Mouse (Mus musculus) right cerebral cortex, postnatal 10 days (tissue): Measurements from ENCODE around the gene Scamp2.

Source experiments
- DNase-seq, 2 experiments: peaks; one replicate each; pipeline ENCODE4 v3.0.0; 2021; ENCODE audit warnings: low spot score in 2 of 2

Gene Scamp2

GRCm38 (mm10) chr9:57550126-57550862, 10.4 kb upstream of the Scamp2 start:
- no peak for DNase-seq

DNA sequence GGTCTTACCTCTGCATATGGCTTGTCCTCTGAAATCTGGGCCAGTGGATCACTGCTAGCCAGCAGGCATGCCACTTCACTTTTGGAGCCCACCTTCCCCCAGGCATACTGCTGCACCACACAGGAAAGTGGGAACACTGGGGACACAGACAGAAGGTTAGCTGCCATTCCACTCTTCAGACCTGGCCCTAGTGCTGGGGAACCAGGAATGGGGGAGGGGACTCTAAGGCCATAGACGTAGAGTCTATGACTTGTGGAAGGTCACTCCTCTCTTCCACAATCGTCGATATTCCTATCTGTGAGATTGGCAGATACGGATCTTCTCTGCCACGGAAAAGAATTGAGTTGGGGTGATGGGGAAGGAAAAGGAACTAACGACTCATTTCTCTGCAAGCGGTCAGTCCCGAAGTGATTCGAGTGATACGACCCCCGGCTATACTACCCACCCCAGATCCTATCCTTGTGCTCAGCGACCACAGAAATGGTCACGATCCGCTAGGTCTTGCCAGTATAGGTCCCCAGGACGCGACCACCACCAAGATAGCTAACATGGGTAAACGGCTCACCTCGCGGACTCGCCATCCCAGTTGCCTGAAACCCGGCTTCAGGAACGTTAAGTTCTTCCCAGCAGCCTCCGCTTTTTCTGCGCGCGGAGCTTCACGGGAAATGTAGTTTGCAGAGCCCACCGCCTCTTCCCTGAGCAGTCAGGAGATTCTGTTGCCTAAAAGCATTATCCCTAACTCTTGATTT, 8.4 kb upstream of the Scamp2 start, which contains the start of gene Mpi:
Gene Mpi, minus strand, starts transcription at position 625 of the 749 bp plus-strand sequence.
- DNase-seq: peak; percentile 82 to 88

GRCm38 (mm10) chr9:57553119-57553518, 7.6 kb upstream of the Scamp2 start:
- DNase-seq: no peak

DNA sequence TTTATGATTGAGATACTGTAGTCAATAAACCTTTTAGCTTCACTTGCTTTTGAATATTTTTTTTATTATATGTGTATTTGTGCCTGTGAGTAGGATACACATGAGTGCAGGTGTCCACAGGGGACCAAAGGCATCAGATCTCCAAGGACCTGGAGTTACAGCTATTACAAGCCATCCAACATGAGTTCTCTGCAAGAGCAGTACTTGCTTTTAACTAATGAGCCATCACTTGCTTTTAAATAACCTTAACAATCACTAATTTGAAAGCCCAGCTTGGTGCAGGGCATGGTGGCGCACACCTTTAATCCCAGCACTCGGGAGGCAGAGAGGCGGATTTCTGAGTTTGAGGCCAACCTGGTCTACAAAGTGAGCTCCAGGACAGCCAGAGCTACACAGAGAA, 6.0 kb upstream of the Scamp2 start:
- DNase-seq: no peak

DNA sequence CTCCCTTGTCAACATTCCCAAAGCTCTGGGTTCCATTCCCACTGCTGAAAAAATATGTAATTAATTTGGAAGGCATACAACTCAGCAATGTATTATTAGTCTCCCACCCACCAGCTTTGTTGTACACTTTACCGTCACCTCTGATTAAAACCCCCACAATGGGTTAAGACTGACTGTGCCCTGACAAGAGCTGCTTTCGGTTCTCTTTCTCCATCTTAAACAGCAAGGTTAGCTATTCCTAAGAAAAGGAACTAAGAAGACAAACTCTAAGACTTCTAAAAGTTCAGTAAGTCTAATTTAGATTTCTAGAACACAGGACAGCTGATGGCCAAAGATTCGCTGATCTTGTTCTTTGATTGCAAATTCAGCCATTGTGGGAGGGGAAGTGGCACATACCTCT, 3.5 kb upstream of the Scamp2 start:
- no peak for DNase-seq

DNA sequence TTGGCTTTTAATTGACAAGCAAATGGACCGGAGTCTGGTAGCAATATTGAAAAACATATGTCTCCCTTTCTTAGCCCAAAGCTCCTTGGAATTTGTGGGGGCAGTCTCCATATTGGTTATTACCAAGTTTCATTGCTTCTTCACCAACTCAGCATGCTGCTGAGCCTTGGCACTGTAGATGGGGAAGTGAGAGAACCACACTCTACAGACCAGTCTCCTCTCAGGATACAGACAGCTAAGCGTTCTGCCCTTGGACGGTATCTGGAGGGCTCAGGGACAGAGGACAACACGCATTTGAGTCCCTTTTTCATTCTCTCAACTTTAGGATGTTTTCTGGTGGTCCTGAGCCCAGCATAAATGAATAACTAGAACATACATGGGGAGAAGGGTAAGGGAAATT, 2.1 kb upstream of the Scamp2 start:
- DNase-seq: no peak

GRCm38 (mm10) chr9:57559568-57559967, 1.2 kb upstream of the Scamp2 start:
- no peak for DNase-seq

DNA sequence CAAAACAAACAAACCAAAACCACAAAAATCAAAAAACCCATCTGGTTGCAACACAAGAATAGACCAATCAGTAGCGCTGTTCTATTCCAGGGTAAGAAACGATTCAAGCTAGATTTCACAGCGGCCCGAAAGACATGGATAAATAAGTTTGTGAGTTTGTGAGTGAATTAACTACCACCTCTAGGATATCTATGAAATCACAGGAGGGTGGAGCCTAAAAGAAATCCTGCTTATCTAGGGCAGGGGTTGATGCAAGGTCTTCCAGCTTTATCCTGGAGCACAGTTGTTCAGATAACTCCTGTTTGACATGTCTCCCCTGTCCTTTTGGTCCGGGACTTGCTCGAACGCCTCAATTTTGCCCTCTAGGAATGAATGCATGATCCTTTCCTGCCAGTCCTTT, 480 bp upstream of the Scamp2 start:
- no peak for DNase-seq

DNA sequence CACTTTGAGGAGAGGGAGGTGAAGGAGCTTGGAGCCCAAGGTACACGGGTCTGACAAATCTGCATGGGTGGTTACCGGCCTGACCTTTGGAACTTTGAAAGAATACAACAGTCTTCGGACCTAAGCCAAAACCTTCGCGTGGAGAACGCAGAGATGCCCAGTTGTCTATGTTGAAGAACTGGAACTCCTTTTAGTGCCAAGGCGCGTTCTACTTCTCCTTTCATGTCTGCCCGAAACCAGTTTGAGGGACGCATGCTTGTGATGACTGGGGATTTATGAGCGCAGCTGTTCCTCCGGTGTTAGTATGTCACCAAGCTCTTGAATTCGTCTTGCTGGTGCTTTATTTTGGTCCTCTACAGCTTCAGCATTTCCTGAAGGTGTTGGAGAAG, 962 bp downstream of the Scamp2 start:
- DNase-seq: no peak

- no peak for DNase-seq
These were observed 2.2 kb downstream of the Scamp2 start for GRCm38 (mm10) chr9:57562896-57563372.

DNA sequence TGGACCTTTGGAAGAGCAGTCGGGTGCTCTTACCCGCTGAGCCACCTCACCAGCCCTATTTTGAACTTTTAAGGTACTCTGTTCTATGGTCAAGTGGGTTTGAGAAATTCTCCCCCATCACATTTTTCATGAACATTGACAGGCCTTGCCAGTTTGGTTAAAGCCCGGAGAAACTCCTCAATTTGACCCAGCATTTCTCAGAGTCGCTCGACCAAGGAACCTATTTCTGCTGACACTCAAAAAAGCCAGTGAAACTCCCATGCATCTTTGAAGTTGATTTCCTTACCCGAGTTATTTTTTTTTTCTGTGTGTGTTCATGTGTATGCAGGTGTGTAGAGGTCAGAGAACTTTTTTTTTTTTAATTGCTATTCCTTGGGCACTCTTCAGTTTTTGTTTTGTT, 3.9 kb downstream of the Scamp2 start:
- DNase-seq: no peak

GRCm38 (mm10) chr9:57565741-57566221, 5.0 kb downstream of the Scamp2 start:
- peak; percentile 87 to 90 for DNase-seq

GRCm38 (mm10) chr9:57566846-57567245, 6.1 kb downstream of the Scamp2 start:
- no peak for DNase-seq

DNA sequence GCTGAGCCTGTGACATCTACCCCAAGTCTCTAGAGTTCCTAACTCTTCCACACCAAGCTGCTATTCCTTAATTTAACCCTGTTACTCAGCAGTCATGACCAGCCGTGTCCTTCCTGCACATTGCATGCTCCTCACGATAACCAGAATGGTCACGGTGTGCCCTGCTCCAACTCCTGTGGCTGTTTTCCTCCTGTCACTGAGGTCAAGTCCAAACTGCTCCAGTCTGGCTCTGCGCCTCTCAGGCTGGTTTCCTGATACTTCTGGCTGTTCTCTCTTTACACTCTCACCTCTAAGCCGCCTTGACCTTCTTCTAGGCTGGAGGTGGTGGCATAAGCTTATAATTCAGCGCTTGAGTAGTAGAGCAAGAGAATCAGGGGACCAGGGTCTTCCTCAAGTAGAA, 7.8 kb downstream of the Scamp2 start:
- DNase-seq: no peak

GRCm38 (mm10) chr9:57574397-57574796, 13.7 kb downstream of the Scamp2 start:
- no peak for DNase-seq

DNA sequence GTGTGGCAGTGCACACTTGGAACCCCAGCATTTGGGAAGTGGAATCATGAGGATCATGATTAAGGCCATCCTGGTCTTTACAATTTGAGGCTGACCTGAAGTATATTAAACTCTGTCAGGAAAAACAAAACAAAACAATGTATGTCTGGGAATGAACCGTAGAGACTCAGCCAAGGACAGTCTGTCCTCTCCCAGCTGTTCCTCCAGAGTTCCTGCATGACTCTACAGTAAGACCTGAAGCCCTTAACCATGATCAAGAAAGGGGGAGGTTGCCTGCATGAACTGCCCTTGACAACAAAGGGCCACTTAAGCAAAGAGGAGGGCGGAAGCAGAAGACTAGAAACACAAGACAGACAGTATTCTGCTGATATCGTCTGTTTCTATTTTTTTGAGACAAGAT, 14.8 kb downstream of the Scamp2 start:
- no peak for DNase-seq

- DNase-seq: no peak
These were observed 16.6 kb downstream of the Scamp2 start for GRCm38 (mm10) chr9:57577144-57577849.

GRCm38 (mm10) chr9:57584991-57585390, 24.2 kb downstream of the Scamp2 start:
- DNase-seq: no peak

DNA sequence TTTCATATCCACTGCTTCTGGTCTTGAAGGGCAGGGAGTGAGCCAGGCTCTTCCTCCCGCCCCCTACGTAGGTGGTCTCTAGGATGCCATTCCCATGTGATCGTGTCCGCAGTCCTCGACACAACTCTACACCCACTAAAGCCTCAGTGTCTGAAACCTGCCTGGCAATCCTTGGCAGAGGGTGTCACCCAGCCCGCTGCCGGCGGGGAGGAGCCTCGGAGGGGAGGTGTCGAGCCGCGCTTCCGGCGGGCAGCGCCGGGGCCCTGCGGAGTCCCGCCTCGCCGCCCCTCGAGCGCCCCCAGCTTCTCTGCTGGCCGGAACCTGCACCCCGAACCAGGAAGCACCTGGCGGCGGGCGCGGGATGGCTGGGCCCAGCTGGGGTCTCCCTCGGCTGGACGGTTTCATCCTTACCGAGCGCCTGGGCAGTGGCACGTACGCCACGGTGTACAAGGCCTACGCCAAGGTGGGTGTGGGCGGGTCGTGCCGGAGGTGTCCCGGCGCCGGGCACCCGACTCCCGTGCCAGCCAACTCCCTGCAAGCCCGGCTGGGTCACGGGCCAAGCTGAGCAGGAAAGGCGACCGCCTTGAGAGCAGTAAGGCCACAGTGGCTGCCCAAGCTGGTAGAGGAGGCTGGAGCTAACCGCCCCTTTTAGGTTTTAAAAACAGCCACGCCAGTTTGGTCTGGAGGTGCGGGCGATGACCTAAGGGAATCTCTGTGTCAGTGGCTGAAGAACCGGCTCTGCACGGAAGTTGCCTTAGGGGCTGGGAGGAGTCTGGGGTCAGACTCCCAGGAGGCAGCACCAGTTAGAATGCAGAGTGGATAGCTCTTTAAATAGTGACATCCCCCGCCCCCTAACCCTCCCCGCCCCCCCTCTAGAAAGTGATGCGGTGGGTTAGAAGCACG, 28.7 kb downstream of the Scamp2 start, which contains the start of gene Ulk3:
Gene Ulk3, plus strand, starts transcription at position 229 of the 903 bp plus-strand sequence.
- DNase-seq: peak; percentile 84

GRCm38 (mm10) chr9:57590726-57591125, 30.0 kb downstream of the Scamp2 start:
- no peak for DNase-seq
